Mouse (Mus musculus) forebrain, embryonic 11.5 days (tissue): ENCODE measurements around the gene Ntan1. TPM values are rescaled to one million over a fixed set of nuclear protein-coding genes. Genes with fewer than 3 reads are reported as not detected.

ENCODE experiments used
- ATAC-seq: fragments of 200-750 bp; cut with Nextera tagmentation; replicated peaks from 2 replicates; pipeline ENCODE4 v1.8.0; 2017; ENCODE audit warnings: moderate TSS enrichment; ENCODE audit not compliant: low FRiP score
- DNase-seq: peaks from one replicate; pipeline ENCODE4 v3.0.0-alpha.2; 2017; ENCODE audit warnings: low spot score
- H3K27ac ChIP-seq: fragments of 300-500 bp; sonication (generic); 2 replicates; pipeline ENCODE4 v1.5.1; 2014; ENCODE audit warnings: low read depth, low read length
- H3K27me3 ChIP-seq: fragments of 300-500 bp; sonication (generic); 2 replicates; pipeline ENCODE4 v1.6.1; 2014; ENCODE audit warnings: mild to moderate bottlenecking, low read length, mixed read lengths; ENCODE audit not compliant: control insufficient read depth, insufficient read depth
- H3K36me3 ChIP-seq: fragments of 300-500 bp; sonication (generic); 2 replicates; pipeline ENCODE4 v1.6.1; 2014; ENCODE audit warnings: mild to moderate bottlenecking, low read length, moderate library complexity, mixed read lengths; ENCODE audit not compliant: control insufficient read depth, insufficient read depth
- H3K4me1 ChIP-seq: fragments of 300-500 bp; sonication (generic); replicated peaks from 2 replicates; pipeline ENCODE4 v1.6.1; 2014; ENCODE audit warnings: low read length, mixed read lengths; ENCODE audit not compliant: control insufficient read depth, insufficient read depth
- H3K4me2 ChIP-seq: fragments of 300-500 bp; sonication (generic); 2 replicates; pipeline ENCODE4 v1.6.1; 2014; ENCODE audit warnings: low read depth, mild to moderate bottlenecking, low read length, moderate library complexity, mixed read lengths; ENCODE audit not compliant: severe bottlenecking
- H3K4me3 ChIP-seq: fragments of 300-500 bp; sonication (generic); 2 replicates; pipeline ENCODE4 v1.5.1; 2014; ENCODE audit warnings: low read depth, low read length
- H3K9ac ChIP-seq: fragments of 300-500 bp; sonication (generic); 2 replicates; pipeline ENCODE4 v1.6.1; 2014; ENCODE audit warnings: low read length
- H3K9me3 ChIP-seq: fragments of 300-500 bp; sonication (generic); 2 replicates; pipeline ENCODE4 v1.6.1; 2016; ENCODE audit warnings: low read length, mixed read lengths; ENCODE audit not compliant: control insufficient read depth
- WGBS: fragments of 180-500 bp; shearing (Covaris S2); extraction: QIAGEN DNeasy Blood & Tissue Kit; methylation state at CpG from one replicate; pipeline ENCODE4 v1.1.7; 2014; 5-methylcytosine and 5-hydroxymethylcytosine counted together
- polyA plus RNA-seq: library from polyadenylated mRNA; unstranded; fragments of >200 nt; fragmentation: Nextera tagmentation; extraction: Ambion mirVana; gene quantifications from 2 replicates; pipeline ENCODE4 v1.2.1, GENCODE M21; 2014

Gene Ntan1
- polyA plus RNA-seq, 1 experiment from 2014 or later, result 159 TPM

- Histone ChIP-seq H3K4me3 (peak overlapping the region; percentile 52), H3K4me2 (peak overlapping the region; percentile 53), H3K4me1 (peaks cover 5% of the 10 kb centered on the region; the same call in 1 of the 2 replicates), H3K36me3 (no peaks in the 10 kb centered on the region; the same call in none of the 2 replicates), H3K27ac (no peak overlapping the region), H3K27me3 (no peaks in the 10 kb centered on the region), H3K9ac (peak overlapping the region; percentile 55), H3K9me3 (no peaks in the 10 kb centered on the region)
- WGBS, result 47% methylated on average over 12 of the region's 12 CpGs
- ATAC-seq (peak; percentile 0; the same call in 1 of the 2 replicates), DNase-seq (no peak)
Observed at GRCm38 (mm10) chr16:13819806-13820500, 1.3 kb downstream of the Ntan1 start.

GRCm38 (mm10) chr16:13820771-13821170 is 2.1 kb downstream of the Ntan1 start:
- no peaks in the 10 kb centered on the region for H3K27me3 ChIP-seq
- H3K4me3 ChIP-seq, result no peak overlapping the region
- no peak overlapping the region for H3K4me2 ChIP-seq
- H3K27ac ChIP-seq, result no peak overlapping the region
- no peak for ATAC-seq
- 95% methylated on average over 5 of the region's 5 CpGs for WGBS
- no peak overlapping the region for H3K9ac ChIP-seq
- no peaks in the 10 kb centered on the region for H3K9me3 ChIP-seq
- no peaks in the 10 kb centered on the region; the same call in none of the 2 replicates for H3K36me3 ChIP-seq
- H3K4me1 ChIP-seq, result peaks cover 5% of the 10 kb centered on the region; the same call in 1 of the 2 replicates
- no peak for DNase-seq

- no peak overlapping the region for H3K27ac ChIP-seq
- WGBS, result 86% methylated on average over 7 of the region's 7 CpGs
Observed at GRCm38 (mm10) chr16:13825781-13826490, 7.3 kb downstream of the Ntan1 start.

GRCm38 (mm10) chr16:13826511-13826910 is 7.9 kb downstream of the Ntan1 start:
- DNase-seq (no peak), ATAC-seq (no peak)
- Histone ChIP-seq H3K9ac (no peak overlapping the region), H3K36me3 (peaks cover 4% of the 10 kb centered on the region; the same call in 1 of the 2 replicates), H3K4me2 (no peak overlapping the region), H3K27me3 (no peaks in the 10 kb centered on the region), H3K4me3 (no peak overlapping the region), H3K27ac (no peak overlapping the region), H3K4me1 (no peaks in the 10 kb centered on the region; the same call in 1 of the 2 replicates), H3K9me3 (no peaks in the 10 kb centered on the region)
- 88% methylated on average over 4 of the region's 4 CpGs for WGBS

More at GRCm38 (mm10) chr16:13825781-13826490, 7.3 kb downstream of the Ntan1 start:
- DNase-seq, result no peak
- no peak overlapping the region for H3K4me3 ChIP-seq
- H3K27me3 ChIP-seq, result no peaks in the 10 kb centered on the region
- no peaks in the 10 kb centered on the region; the same call in 1 of the 2 replicates for H3K4me1 ChIP-seq
- H3K9me3 ChIP-seq, result no peaks in the 10 kb centered on the region
- peaks cover 4% of the 10 kb centered on the region; the same call in 1 of the 2 replicates for H3K36me3 ChIP-seq
- no peak overlapping the region for H3K9ac ChIP-seq
- ATAC-seq, result no peak
- no peak overlapping the region for H3K4me2 ChIP-seq

- H3K4me1 ChIP-seq, result no peaks in the 10 kb centered on the region
- H3K9me3 ChIP-seq, result no peaks in the 10 kb centered on the region
- H3K9ac ChIP-seq, result no peak overlapping the region
- H3K4me3 ChIP-seq, result no peak overlapping the region
- DNase-seq, result no peak
- no peak overlapping the region for H3K27ac ChIP-seq
- 93% methylated on average over 10 of the region's 10 CpGs for WGBS
- peaks cover 7% of the 10 kb centered on the region; the same call in 1 of the 2 replicates for H3K36me3 ChIP-seq
- H3K27me3 ChIP-seq, result no peaks in the 10 kb centered on the region
- no peak for ATAC-seq
- H3K4me2 ChIP-seq, result no peak overlapping the region
Observed at GRCm38 (mm10) chr16:13830444-13830843, 11.8 kb downstream of the Ntan1 start.

- no peaks in the 10 kb centered on the region for H3K9me3 ChIP-seq
- no peak overlapping the region for H3K27ac ChIP-seq
- ATAC-seq, result no peak
- peaks cover 7% of the 10 kb centered on the region; the same call in 1 of the 2 replicates for H3K36me3 ChIP-seq
- no peak overlapping the region for H3K9ac ChIP-seq
- no peaks in the 10 kb centered on the region for H3K27me3 ChIP-seq
- no peaks in the 10 kb centered on the region for H3K4me1 ChIP-seq
- no peak overlapping the region for H3K4me3 ChIP-seq
- no peak for DNase-seq
- WGBS, result 86% methylated on average over 5 of the region's 5 CpGs
- H3K4me2 ChIP-seq, result no peak overlapping the region
Observed at GRCm38 (mm10) chr16:13831606-13832005, 13.0 kb downstream of the Ntan1 start.

GRCm38 (mm10) chr16:13834382-13834781 is 15.7 kb downstream of the Ntan1 start:
- no peak for DNase-seq
- H3K9ac ChIP-seq, result no peak overlapping the region
- ATAC-seq, result no peak
- H3K4me2 ChIP-seq, result no peak overlapping the region
- no peaks in the 10 kb centered on the region for H3K27me3 ChIP-seq
- H3K9me3 ChIP-seq, result no peaks in the 10 kb centered on the region
- WGBS, result 94% methylated on average over 5 of the region's 5 CpGs
- no peak overlapping the region for H3K27ac ChIP-seq
- no peaks in the 10 kb centered on the region for H3K4me1 ChIP-seq
- H3K4me3 ChIP-seq, result no peak overlapping the region
- H3K36me3 ChIP-seq, result peaks cover 7% of the 10 kb centered on the region; the same call in 1 of the 2 replicates

- Histone ChIP-seq H3K9ac (no peak overlapping the region), H3K4me2 (no peak overlapping the region), H3K4me3 (no peak overlapping the region), H3K4me1 (no peaks in the 10 kb centered on the region), H3K27ac (no peak overlapping the region), H3K27me3 (no peaks in the 10 kb centered on the region), H3K36me3 (no peaks in the 10 kb centered on the region; the same call in 1 of the 2 replicates), H3K9me3 (no peaks in the 10 kb centered on the region)
- ATAC-seq, result no peak
- no peak for DNase-seq
- WGBS, result 93% methylated on average over 7 of the region's 7 CpGs
Observed at GRCm38 (mm10) chr16:13840056-13840455, 21.4 kb downstream of the Ntan1 start.
